Mouse (Mus musculus): Measurements from ENCODE around the gene Mgarp. TPM values are rescaled to one million over a fixed set of nuclear protein-coding genes. Genes with fewer than 3 reads are reported as not detected.

Gene Mgarp
- polyA plus RNA-seq, 1 experiment, result 0.70 TPM

DNA sequence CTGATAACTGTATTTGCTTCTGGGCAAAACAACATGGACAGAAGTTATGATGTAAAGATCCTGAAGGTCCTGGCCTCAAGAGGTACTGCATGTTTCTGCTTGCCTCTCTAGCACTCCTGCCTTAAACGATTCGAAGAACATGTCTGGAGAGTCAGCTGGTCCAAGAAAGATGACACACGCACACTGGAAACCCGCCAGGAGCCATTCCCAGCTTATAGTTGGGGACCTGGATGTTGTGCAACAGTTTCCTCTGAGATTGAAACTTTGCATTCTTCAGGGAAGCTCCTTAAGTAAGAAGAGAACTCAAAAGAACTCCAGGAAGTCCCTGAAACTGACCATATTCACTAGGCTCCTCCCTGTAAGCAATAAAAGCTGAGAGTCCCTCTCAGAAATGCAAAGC, 53.3 kb downstream of the Mgarp start:
- Histone ChIP-seq H3K27ac (ENCODE audit: insufficient read depth, low read length) (no peak overlapping the region), H3K4me3 (ENCODE audit: insufficient read depth, low read length) (no peak overlapping the region), H3K4me1 (ENCODE audit: control insufficient read depth, insufficient read depth, low read length) (no peaks in the 10 kb centered on the region)
- TF ChIP-seq CTCF (IDR thresholded peaks at IDR 0.05; ENCODE audit: borderline replicate concordance, insufficient read depth, low read length), result no peak
- no peak for TF ChIP-seq POLR2A (IDR thresholded peaks at IDR 0.05; ENCODE audit: low read depth, low read length)

DNA sequence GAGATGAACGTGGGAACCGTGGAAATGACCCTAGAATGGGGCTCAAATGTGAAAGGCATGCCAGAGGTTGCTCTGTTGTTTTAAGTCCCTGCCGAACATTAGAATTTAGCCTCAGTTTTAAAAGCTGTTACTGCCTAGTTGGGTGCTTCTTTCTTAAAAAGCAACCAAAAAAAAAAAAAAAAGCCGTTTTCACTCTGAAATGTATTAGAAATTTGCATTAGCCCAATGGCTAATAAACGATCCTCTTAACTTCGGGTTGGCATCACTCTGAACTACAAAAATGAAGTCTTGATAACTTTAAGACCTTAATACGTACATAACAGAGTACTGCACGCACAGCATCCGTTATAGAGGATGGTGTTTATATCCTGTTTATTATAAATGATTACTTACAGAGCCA, 54.4 kb downstream of the Mgarp start:
- TF ChIP-seq POLR2A (IDR thresholded peaks at IDR 0.05; ENCODE audit: low read depth, low read length) (no peak), CTCF (IDR thresholded peaks at IDR 0.05; ENCODE audit: borderline replicate concordance, insufficient read depth, low read length) (no peak)
- peak overlapping the region; percentile 62 for H3K4me3 ChIP-seq (ENCODE audit: insufficient read depth, low read length)
- H3K4me1 ChIP-seq (ENCODE audit: control insufficient read depth, insufficient read depth, low read length), result no peaks in the 10 kb centered on the region
- H3K27ac ChIP-seq (ENCODE audit: insufficient read depth, low read length), result peak overlapping the region; percentile 81; the same call in 1 of the 2 replicates

DNA sequence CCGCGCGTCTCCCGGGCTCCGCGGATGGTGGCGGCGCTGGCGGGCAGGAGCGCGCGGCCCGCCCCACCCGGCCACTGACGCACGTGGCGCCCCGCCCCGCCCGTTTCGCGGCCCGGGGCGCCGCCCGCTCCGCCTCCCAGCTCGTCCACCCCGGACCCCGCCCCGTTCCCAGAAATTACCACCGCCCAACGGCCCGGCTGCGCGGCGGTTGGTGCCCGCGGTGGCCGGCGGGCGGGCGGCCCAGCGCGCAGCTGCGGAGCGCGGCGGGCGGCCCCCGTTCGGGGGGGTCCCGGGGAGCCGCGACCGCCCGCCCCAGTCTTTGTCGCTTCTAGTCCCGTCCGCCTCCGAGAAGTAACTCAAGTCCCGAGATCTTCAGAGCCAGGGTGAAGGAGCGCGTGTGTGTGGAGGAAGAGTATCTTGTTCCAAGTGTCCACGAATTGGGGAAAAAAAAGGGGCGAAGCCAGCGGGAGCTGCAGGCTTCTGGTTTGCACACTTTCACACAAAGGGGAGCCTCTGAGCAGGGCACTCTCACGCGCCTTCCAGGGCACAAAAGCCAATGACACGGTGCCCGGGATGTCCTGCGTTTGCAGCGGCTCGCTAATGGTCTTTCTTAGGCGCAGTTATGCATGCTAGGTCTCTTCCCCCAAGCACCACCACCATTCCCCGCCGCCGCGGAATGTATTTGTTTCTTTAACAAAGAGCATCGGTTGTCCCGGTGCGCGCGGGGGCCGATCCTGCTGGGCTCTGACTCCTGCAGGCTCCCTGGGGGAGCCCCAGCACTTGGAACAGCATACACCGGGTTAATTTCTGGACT, 55.1 kb downstream of the Mgarp start:
- peak overlapping the region; percentile 81 for H3K27ac ChIP-seq (ENCODE audit: insufficient read depth, low read length)
- no peaks in the 10 kb centered on the region for H3K4me1 ChIP-seq (ENCODE audit: control insufficient read depth, insufficient read depth, low read length)
- peak overlapping the region; percentile 85 for H3K4me3 ChIP-seq (ENCODE audit: insufficient read depth, low read length)
- TF ChIP-seq CTCF (IDR thresholded peaks at IDR 0.05; ENCODE audit: borderline replicate concordance, insufficient read depth, low read length), result no peak
- peak; percentile 71 for TF ChIP-seq POLR2A (IDR thresholded peaks at IDR 0.05; ENCODE audit: low read depth, low read length)

DNA sequence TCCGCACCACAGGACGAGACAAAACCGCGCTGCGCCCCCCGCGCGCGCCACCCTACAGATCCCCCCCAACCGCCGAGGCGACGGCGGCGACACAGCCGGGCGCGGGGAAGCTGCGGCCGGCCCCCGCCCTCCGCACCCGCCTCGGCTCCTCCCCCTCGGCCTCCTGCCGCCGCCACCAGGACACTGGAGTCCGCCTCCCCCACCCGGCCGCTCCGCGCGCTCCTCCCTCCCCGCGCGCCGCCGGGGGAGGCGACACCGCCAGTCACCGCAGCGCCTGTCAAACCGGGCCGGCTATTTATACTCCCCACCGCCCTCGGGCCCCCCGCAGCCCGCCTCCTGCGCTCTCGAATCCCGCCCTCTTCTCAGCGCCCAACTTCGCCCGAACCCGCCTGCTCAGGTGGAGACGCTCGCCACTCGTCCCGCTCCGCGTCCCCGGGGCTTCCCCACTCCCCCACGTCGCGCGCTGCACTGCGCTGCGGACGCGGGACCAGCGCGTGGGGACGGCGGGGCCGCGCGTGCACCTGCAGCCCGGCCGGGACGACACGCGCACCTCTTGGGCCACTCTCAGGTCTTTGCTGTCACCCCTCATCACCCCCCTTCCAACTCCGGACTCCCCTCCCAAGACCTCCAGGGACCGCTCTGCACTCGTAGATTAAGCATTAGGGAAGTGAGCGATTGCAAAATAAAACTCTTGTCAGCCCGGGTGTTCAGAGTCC, 55.8 kb downstream of the Mgarp start, which contains the start of gene Elf2:
TSS of gene Elf2 (minus strand) at position 112 of the 716 bp plus-strand sequence.
- Histone ChIP-seq H3K27ac (ENCODE audit: insufficient read depth, low read length) (peak within 1 kb of the TSS; percentile 88), H3K4me3 (ENCODE audit: insufficient read depth, low read length) (peak within 1 kb of the TSS; percentile 85), H3K4me1 (ENCODE audit: control insufficient read depth, insufficient read depth, low read length) (no peaks in the 10 kb centered on the region)
- TF ChIP-seq CTCF (IDR thresholded peaks at IDR 0.05; ENCODE audit: borderline replicate concordance, insufficient read depth, low read length) (no peak), POLR2A (IDR thresholded peaks at IDR 0.05; ENCODE audit: low read depth, low read length) (peak; percentile 56)

DNA sequence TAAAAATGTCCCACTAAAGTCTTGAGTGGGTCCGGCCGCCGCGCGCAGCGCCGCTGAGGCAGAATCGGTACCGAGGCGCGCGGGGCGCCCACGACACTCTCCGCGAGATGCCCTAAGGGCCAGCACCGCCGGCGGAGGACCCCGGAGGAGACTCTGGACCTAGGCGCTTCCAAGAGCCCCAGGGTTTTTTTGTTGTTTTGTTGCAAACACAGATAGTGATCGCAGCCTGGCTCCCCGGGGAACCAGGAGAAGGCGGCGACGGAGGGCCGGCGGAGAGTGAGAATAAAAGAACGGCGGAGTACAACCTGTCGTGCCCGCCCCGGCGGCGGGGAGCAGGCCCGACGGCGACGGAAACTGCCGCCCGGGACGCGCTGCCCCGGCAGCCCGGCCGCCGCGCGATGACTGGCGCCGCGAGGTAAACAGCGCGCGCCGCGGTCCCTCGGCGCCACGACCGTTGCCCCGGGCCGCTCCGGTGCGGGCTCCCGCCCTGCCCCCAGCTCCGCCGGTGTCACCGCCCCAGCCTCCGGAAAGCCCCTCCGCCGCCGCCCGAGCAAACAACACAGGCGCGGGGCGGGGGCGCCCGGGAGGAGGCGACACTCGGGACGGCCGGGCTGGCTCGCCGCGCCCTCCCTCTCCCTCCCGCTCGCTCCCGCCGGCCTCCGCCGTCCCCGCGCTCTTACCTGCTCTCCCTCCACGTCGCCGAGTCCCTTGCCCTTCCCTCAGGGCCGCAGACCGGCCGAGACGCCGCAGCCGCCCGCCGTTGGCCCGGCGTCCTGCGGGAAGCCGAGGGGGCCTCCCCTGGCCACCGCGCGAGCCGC, 56.6 kb downstream of the Mgarp start:
- H3K27ac ChIP-seq (ENCODE audit: insufficient read depth, low read length), result peak overlapping the region; percentile 88
- peak overlapping the region; percentile 85 for H3K4me3 ChIP-seq (ENCODE audit: insufficient read depth, low read length)
- no peak for TF ChIP-seq CTCF (IDR thresholded peaks at IDR 0.05; ENCODE audit: borderline replicate concordance, insufficient read depth, low read length)
- no peak for TF ChIP-seq POLR2A (IDR thresholded peaks at IDR 0.05; ENCODE audit: low read depth, low read length)
- H3K4me1 ChIP-seq (ENCODE audit: control insufficient read depth, insufficient read depth, low read length), result no peaks in the 10 kb centered on the region

DNA sequence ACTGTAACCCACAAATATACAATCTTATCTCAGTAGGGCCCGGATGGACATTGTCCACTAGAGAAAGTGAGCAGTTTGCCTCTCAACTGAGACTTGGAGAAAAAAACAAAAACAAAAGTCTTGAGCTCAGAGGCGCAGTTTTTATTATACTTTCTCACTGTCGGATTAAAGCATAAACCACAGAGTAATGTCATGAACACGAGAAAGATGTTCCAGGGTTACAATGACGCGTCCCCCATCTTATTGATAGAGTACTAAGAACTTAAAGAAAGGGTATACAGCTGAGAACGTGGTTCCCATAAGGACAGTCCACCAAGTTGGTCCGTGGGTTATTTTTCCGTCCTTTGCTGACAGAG, 57.2 kb downstream of the Mgarp start:
- Histone ChIP-seq H3K27ac (ENCODE audit: insufficient read depth, low read length) (no peak overlapping the region), H3K4me3 (ENCODE audit: insufficient read depth, low read length) (peak overlapping the region; percentile 85), H3K4me1 (ENCODE audit: control insufficient read depth, insufficient read depth, low read length) (no peaks in the 10 kb centered on the region)
- TF ChIP-seq CTCF (IDR thresholded peaks at IDR 0.05; ENCODE audit: borderline replicate concordance, insufficient read depth, low read length), result no peak
- no peak for TF ChIP-seq POLR2A (IDR thresholded peaks at IDR 0.05; ENCODE audit: low read depth, low read length)

Other genes starting within 250 kb of the Mgarp start
- gene Noct, start 172.3 kb downstream of the Mgarp start, polyA plus RNA-seq (2011; ENCODE audit: insufficient read length, low read depth, missing spikeins), result 17.3 and 25.5 TPM in 2 replicates
- gene Elf2, start 56.1 kb downstream of the Mgarp start, polyA plus RNA-seq (2011; ENCODE audit: insufficient read length, low read depth, missing spikeins), result 39.5 and 53.4 TPM in 2 replicates
- 205 and 215 TPM in 2 replicates for gene Ndufc1, start 12.2 kb upstream of the Mgarp start, polyA plus RNA-seq (2011; ENCODE audit: insufficient read length, low read depth, missing spikeins)
- gene Naa15, start 18.4 kb upstream of the Mgarp start, polyA plus RNA-seq (2011; ENCODE audit: insufficient read length, low read depth, missing spikeins), result 86.3 and 105 TPM in 2 replicates
- 23.2 and 24.5 TPM in 2 replicates for gene Rab33b, start 87.2 kb upstream of the Mgarp start, polyA plus RNA-seq (2011; ENCODE audit: insufficient read length, low read depth, missing spikeins)
- gene Setd7, start 164.1 kb upstream of the Mgarp start, polyA plus RNA-seq (2011; ENCODE audit: insufficient read length, low read depth, missing spikeins), result 46.0 and 54.3 TPM in 2 replicates

Data from embryonic fibroblast, embryonic 13.5 days (primary cell).